1 mouse cellular context compared by ENCODE assay signal in genomic region chr13:21734010-21734905, GRCm38 (mm10).
A peak's percentile ranks its signal among the peaks of the same experiment; 100 is the strongest.
TF ChIP-seq lines count a peak whose summit lies in the region.

No protein-coding gene starts in this region.

TF ChIP-seq in CH12.LX, 34 proteins besides CTCF, POLR2A, EP300 and RAD21:
- TF ChIP-seq HCFC1 (IDR thresholded peaks at IDR 0.05; ENCODE audit: low read depth, low read length) (peak; percentile 54), MXI1 (IDR thresholded peaks at IDR 0.05; ENCODE audit: low read depth, low read length) (peak; percentile 69; the same call in 1 of the 2 replicates), BHLHE40 (IDR thresholded peaks at IDR 0.05; ENCODE audit: low read depth, low read length) (peak; percentile 41), TCF12 (IDR thresholded peaks at IDR 0.05; ENCODE audit: low read depth, low read length) (0 out of 2 replicates have a peak, but pooled peaks have one; percentile 15), NELFE (IDR thresholded peaks at IDR 0.05; ENCODE audit: low read depth, low read length) (peak; percentile 45; the same call in 1 of the 2 replicates), E2F4 (IDR thresholded peaks at IDR 0.05; ENCODE audit: insufficient replicate concordance, low read depth, low read length) (no peak), SMC3 (IDR thresholded peaks at IDR 0.05; ENCODE audit: low read depth, low read length) (peak; percentile 60), SIN3A (IDR thresholded peaks at IDR 0.05; ENCODE audit: low read length) (peak; percentile 58), TBP (conservative IDR thresholded peaks at IDR 0.05; ENCODE audit: low read depth, low read length) (0 out of 2 replicates have a peak, but pooled peaks have one; percentile 50), UBTF (IDR thresholded peaks at IDR 0.05; ENCODE audit: low read depth, low read length) (no peak), MAX (IDR thresholded peaks at IDR 0.05; ENCODE audit: low read length) (peak; percentile 79), MYC (IDR thresholded peaks at IDR 0.05; ENCODE audit: low read depth, low read length) (peak; percentile 80), CHD1 (IDR thresholded peaks at IDR 0.05; ENCODE audit: low read depth, low read length) (no peak), IRF4 (IDR thresholded peaks at IDR 0.05; ENCODE audit: low read depth, low read length) (0 out of 2 replicates have a peak, but pooled peaks have one; percentile 30), MEF2A (IDR thresholded peaks at IDR 0.05; ENCODE audit: borderline replicate concordance, low read depth, low read length) (peak; percentile 43; the same call in 1 of the 2 replicates)
